Mouse (Mus musculus) cerebellum, adult (tissue): ENCODE measurements around the gene Rc3h1.
A peak's percentile ranks its signal among the peaks of the same experiment; 100 is the strongest.
"Not testable (repeated sequence)": the region's sequence is repeated elsewhere in the genome, so short reads cannot be mapped to it uniquely, and the experiment has no call there.

Experiments used
- ATAC-seq: cut with Nextera tagmentation; 2 replicates; pipeline ENCODE4 v1.9.2; 2017; ENCODE audit warnings: mild to moderate bottlenecking, moderate library complexity, mixed read lengths; ENCODE audit not compliant: insufficient number of reproducible peaks, low FRiP score, low TSS enrichment

Gene Rc3h1

GRCm38 (mm10) chr1:160906057-160906557, at the start of gene Rc3h1:
Gene Rc3h1, plus strand, starts transcription at chr1:160906418.
- ATAC-seq = peak; percentile 93

- no peak for ATAC-seq
These were observed 48.1 kb upstream of the Rc3h1 start for GRCm38 (mm10) chr1:160858132-160858531.

DNA sequence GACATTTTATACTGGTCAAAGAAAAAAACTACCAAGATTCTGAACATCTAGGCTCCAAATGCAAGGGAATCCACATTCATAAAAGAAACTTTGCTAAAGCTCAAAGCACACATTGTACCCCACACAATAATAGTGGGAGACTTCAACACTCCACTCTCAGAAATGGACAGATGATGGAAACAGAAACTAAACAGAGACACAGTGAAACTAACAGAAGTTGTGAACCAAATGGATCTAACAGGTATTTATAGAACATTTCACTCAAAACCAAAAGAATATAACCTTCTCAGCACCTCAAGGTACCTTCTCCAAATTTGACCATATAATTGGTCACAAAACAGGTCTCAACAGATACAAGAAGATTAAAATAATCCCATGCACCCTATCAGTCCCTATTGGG, 46.3 kb upstream of the Rc3h1 start:
- ATAC-seq = not testable (repeated sequence)

- ATAC-seq = no peak
These were observed 45.1 kb upstream of the Rc3h1 start for GRCm38 (mm10) chr1:160861142-160861541.

- ATAC-seq = no peak
These were observed 44.6 kb upstream of the Rc3h1 start for GRCm38 (mm10) chr1:160861632-160862031.

DNA sequence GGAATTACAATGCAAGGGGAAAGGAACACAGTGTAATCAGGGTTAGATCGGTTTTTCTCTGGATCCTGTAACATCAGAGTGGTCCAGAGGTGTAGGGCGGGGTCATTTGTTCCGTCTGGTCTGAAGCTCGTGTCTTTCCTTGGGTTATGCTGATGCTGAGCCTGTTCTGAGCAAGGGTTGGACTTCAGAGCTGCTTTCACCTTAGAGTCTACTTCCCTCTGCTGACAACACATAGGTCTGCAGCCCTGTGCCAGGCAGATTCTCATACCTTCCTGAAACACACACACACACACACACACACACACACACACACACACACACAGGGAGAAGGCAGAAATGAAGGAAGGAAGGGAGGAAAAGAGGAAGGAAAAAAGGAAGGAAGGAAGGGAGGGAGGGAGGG, 43.2 kb upstream of the Rc3h1 start:
- ATAC-seq = peak; percentile 95

GRCm38 (mm10) chr1:160874757-160875156, 31.5 kb upstream of the Rc3h1 start:
- no peak for ATAC-seq

DNA sequence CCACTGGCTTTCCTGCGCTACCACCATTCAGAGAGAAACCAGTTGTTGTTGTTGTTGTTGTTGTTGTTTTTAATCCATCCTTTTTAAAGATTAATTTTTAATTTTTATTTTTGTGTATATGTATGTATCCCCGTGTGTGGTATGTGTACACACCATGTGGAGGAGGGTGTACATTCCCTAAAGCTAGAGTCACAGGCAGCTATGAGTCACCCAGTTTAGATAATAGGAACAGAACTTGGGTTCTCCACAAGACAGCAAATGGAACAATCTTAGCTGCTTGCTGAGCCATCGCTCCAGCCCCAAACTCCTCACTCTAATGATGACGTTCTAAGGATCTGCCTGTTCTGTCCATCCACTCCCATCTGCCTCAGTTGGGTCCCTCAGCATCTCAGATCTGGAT, 29.2 kb upstream of the Rc3h1 start:
- ATAC-seq = no peak

DNA sequence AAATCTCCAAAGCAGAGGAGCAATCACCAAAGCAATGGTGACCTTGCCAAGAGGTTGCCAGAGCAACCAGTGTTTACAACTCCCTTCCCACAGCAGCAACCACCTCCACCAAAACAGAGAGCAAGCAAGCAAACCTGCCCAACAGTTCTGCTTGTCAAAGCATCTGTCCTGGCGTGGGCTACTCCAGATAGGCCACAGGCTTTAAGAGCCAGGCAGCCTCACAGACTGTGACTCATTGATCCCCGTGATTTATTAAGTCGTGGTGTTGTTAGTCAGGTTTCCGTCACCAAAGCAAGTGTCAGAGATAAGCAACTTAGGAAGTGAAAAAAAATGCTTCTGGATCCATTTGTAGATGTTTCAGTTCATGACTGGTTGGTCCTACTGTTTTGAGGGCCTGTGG, 27.7 kb upstream of the Rc3h1 start:
- no peak for ATAC-seq

- not testable (repeated sequence) for ATAC-seq
These were observed 24.8 kb upstream of the Rc3h1 start for GRCm38 (mm10) chr1:160881378-160881777.

DNA sequence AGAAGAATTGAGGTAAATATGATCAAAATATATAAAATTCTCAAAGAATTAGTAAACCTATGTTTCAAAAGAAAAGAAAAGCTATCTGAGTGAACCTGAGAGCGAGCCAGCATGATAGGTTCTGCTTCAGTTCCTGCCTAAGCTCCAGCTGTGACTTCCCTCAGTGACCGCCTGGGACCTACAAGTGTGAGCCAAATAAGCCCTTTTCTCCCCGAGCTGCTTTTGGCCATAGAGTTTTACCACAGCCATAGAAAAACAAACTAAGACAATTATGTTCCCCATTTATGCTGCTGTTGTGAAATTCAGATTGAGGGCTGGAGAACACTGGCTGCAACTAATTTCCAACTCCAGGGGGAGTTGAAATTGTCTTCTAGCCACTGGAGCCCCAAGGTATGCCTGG, 24.2 kb upstream of the Rc3h1 start:
- ATAC-seq = no peak

- ATAC-seq = no peak
These were observed 21.9 kb upstream of the Rc3h1 start for GRCm38 (mm10) chr1:160884273-160884672.

GRCm38 (mm10) chr1:160884993-160885392, 21.2 kb upstream of the Rc3h1 start:
- ATAC-seq = no peak

- no peak for ATAC-seq
These were observed 6.5 kb upstream of the Rc3h1 start for GRCm38 (mm10) chr1:160899701-160900100.

DNA sequence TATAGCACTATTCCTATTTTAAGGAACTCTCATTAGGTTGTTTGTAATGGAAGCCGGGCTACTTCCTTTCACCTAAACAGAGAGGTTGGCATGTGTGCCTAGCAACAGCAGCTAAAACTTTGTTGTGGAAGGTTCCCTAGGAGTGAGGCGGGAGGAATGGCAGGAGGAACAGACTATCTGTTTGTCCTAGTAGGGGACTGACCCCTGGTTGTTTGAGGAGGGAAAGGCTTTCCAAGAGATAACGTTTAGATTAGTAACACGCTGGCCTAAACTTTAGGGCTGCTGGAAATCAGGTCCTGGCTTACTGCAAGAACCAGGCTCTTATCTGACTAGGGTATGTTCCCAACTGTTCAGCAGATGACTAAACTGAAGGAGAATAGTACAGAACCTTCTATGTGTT, 2.2 kb upstream of the Rc3h1 start:
- ATAC-seq = no peak

DNA sequence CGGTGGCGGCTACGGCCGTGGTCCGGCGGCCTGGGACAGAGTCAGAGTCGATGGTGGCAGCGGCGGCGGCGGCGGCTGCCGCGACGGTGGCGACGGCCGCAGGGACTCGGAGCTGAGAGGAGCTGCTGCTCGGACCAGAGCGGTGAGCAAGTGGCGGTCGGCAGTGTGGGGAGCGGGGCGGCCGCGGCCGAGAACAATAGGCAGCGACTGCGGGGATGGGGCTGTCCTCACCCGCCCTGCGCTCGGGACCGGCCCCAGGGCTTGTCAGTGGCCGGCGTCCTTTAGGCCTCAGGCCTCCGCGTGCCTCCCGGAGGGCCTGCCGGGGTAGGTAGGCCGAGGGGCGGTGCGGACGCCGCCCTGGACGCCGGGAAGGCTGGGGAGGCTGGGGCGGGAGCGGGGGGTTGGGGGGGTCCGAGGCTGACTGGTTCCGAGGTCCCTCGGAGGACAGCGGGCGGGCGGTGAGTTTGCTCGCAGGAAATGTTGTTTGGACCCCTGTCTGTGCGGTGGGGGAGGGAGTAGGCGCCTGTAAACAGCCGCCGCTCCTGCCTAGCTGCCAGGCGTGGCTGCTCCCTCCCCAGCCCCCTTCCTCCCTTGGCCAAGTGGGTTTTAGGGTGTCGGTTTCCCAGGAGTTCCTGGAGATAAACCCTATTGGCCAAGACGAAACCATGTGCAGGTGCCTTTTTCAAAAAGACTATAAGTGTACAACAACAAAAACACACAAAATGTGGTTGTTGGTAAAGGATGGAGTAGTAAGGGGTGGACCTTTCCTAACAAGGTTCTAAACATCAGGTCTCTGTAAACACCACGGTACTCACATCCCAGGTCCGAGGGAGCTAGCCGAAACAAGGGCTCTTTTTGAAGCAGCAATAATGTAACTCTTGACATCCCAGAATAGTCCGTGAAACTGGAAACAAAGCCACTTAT, 602 bp downstream of the Rc3h1 start:
- ATAC-seq = no peak; the same call in 1 of the 2 replicates

DNA sequence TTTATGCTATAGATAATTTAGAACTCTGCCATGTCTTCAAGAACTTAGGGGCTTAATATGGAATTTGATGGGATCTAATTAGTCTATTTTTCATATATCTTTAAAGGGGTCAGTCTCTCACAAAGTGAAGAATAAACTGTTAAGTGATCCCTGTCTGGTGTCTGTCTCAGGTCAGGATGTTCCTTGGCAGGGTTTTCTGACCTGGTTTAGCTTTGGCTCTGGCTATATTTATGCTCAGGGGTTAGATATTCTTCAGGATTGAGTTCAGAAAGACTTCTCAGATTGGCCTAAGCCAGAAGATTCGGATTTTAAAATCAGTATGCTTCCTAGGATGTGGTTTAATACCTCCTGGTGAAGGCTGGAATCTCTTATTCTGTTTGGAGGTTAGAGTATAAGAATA, 4.0 kb downstream of the Rc3h1 start:
- ATAC-seq = no peak

GRCm38 (mm10) chr1:160910812-160911211, 4.6 kb downstream of the Rc3h1 start:
- no peak for ATAC-seq

GRCm38 (mm10) chr1:160919383-160919782, 13.2 kb downstream of the Rc3h1 start:
- no peak for ATAC-seq

DNA sequence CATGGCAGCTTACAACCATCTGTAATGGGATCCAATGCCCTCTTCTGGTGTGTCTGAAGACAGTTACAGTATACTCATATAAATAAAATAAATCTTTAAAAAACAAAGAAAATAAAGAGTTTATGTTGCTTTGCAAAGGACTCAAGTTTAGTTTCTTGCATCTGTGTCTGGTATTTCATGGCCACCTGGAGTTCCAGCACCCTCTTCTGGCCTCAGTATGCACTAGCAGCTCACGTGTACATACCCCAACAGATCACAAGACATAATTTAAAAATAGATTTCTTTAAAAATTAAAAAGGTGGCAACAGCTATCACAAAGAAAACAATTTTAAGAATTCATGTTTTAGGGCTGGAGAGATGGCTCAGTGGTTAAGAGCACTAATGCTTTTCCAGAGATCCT, 15.7 kb downstream of the Rc3h1 start:
- ATAC-seq = no peak

GRCm38 (mm10) chr1:160931320-160931719, 25.1 kb downstream of the Rc3h1 start:
- ATAC-seq = no peak

DNA sequence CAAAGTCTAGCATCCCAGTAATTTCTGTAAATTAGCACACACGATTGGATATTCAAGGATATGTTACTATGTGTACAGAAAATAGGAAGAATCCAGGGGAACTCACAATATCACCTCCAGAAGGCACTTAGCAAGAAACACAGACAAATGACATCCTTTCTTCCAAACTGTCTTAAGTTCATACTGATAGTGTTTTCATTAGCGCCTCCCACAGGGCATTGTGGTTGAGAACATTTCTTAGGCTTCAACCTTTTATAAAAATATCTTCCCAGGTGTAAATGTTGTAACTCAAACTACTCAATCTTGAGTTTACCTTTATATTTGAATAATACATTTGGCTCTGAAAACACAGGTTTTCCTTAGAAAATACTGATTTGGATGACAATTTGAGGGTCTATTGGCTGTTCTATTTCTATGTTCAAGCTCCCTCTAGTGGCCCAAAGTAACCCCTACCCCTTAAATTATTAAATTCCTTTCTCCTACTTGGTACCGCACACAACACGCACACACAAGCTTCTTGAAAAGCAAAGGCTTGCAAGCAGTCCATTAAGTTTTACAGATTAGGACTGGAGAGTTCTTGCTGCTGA, 27.8 kb downstream of the Rc3h1 start:
- ATAC-seq = no peak; the same call in 1 of the 2 replicates
